Comparison of ENCODE assay signal across 22 mouse cellular contexts in the genomic region with DNA sequence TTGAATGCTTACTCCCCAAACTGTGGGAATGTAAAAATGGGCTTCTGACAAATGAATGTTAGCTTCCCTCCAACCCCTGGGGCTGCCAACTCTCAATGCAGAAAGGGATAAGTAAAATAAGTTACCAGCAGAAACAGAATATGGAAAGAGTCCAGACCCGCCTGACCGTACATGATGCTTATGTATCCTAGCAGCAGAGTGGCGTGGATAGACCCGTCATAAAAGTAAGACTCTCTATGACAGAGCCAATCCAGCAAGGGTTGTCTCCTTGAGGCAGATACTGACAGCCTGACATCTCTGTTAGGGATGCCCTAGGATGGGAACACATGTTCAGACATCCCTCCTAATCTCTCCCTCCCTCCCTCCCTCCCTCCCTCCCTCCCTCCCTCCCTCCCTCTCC.
A peak's percentile ranks its signal among the peaks of the same experiment; 100 is the strongest.
DNase-seq lines count a peak whose midpoint lies in the region; ATAC-seq lines count a peak whose summit lies in the region.
"Had no signal": no experiment of that assay in that cellular context is flagged by ENCODE, and none has a peak within 500 bp of the region (broad histone marks: within the 10 kb centered on the region; RNA-seq: fewer than 3 reads in every experiment).

No protein-coding gene starts in this region.

- no peaks in the 10 kb centered on the region; the same call in 1 of the 2 replicates for H3K36me3 ChIP-seq in hindbrain, embryonic 15.5 days
- H3K36me3 ChIP-seq in hindbrain, embryonic 14.5 days (replicated peaks; ENCODE audit: control insufficient read depth, insufficient read depth) = peaks cover 17% of the 10 kb centered on the region; the same call in 1 of the 2 replicates
- peaks cover 16% of the 10 kb centered on the region for H3K36me3 ChIP-seq in midbrain, embryonic 12.5 days
- peaks cover 11% of the 10 kb centered on the region for H3K36me3 ChIP-seq in midbrain, embryonic 14.5 days (ENCODE audit: control insufficient read depth, insufficient read depth, low read length)
- peaks cover 16% of the 10 kb centered on the region for H3K36me3 ChIP-seq in embryonic facial prominence, embryonic 14.5 days (ENCODE audit: control insufficient read depth, insufficient read depth, low read length)
- peaks cover 18% of the 10 kb centered on the region for H3K36me3 ChIP-seq in limb, embryonic 13.5 days
- H3K36me3 ChIP-seq: liver, embryonic 15.5 days; neural tube, embryonic 15.5 days; stomach, embryonic 15.5 days had no signal

- no peak overlapping the region for H3K27ac ChIP-seq in hindbrain, embryonic 15.5 days (replicated peaks)
- no peak overlapping the region for H3K27ac ChIP-seq in hindbrain, embryonic 14.5 days
- 0 out of 2 replicates have a peak overlapping the region, but pooled peaks have one; percentile 10 for H3K27ac ChIP-seq in midbrain, embryonic 12.5 days (replicated peaks)
- H3K27ac ChIP-seq in midbrain, embryonic 14.5 days (replicated peaks; ENCODE audit: low read depth, low read length) = no peak overlapping the region; the same call in 1 of the 2 replicates
- no peak overlapping the region for H3K27ac ChIP-seq in embryonic facial prominence, embryonic 14.5 days (replicated peaks; ENCODE audit: low read depth, low read length)
- no peak overlapping the region for H3K27ac ChIP-seq in limb, embryonic 13.5 days
- H3K27ac ChIP-seq: embryonic facial prominence, embryonic 12.5 days; liver, embryonic 15.5 days; macrophage; stomach, embryonic 15.5 days had no signal

- no peak overlapping the region for H3K9ac ChIP-seq in hindbrain, embryonic 15.5 days
- H3K9ac ChIP-seq in hindbrain, embryonic 14.5 days = no peak overlapping the region
- no peak overlapping the region for H3K9ac ChIP-seq in midbrain, embryonic 12.5 days (replicated peaks)
- no peak overlapping the region for H3K9ac ChIP-seq in midbrain, embryonic 14.5 days (replicated peaks; ENCODE audit: low read length)
- H3K9ac ChIP-seq in embryonic facial prominence, embryonic 14.5 days (ENCODE audit: low read depth, low read length) = no peak overlapping the region
- no peak overlapping the region for H3K9ac ChIP-seq in limb, embryonic 13.5 days
- H3K9ac ChIP-seq: embryonic facial prominence, embryonic 12.5 days; liver, embryonic 15.5 days; neural tube, embryonic 15.5 days; stomach, embryonic 15.5 days had no signal

- H3K27me3 ChIP-seq in hindbrain, embryonic 15.5 days = no peaks in the 10 kb centered on the region
- no peaks in the 10 kb centered on the region for H3K27me3 ChIP-seq in hindbrain, embryonic 14.5 days (ENCODE audit: control insufficient read depth, insufficient read depth, low read length)
- H3K27me3 ChIP-seq in midbrain, embryonic 12.5 days = no peaks in the 10 kb centered on the region
- no peaks in the 10 kb centered on the region for H3K27me3 ChIP-seq in midbrain, embryonic 14.5 days (ENCODE audit: control insufficient read depth, insufficient read depth, low read length)
- no peaks in the 10 kb centered on the region for H3K27me3 ChIP-seq in embryonic facial prominence, embryonic 14.5 days (replicated peaks; ENCODE audit: control insufficient read depth, insufficient read depth, low read length)
- no peaks in the 10 kb centered on the region for H3K27me3 ChIP-seq in limb, embryonic 13.5 days
- H3K27me3 ChIP-seq: embryonic facial prominence, embryonic 12.5 days; liver, embryonic 15.5 days; neural tube, embryonic 15.5 days; stomach, embryonic 15.5 days had no signal

- no peak for DNase-seq in hindbrain, embryonic 14.5 days (ENCODE audit: low spot score)
- DNase-seq in midbrain, embryonic 14.5 days = no peak
- DNase-seq in embryonic facial prominence, embryonic 14.5 days (ENCODE audit: low spot score) = peak; percentile 71
- DNase-seq in neural tube, embryonic 10.5 days (ENCODE audit: extremely low spot score, low spot score) = no peak
- DNase-seq: adrenal gland, adult 8-10 months; cerebellum, adult 18-20 months; cerebellum, postnatal 14 days; gastrocnemius, postnatal 14 days; heart, adult 11 months; liver; thymus, postnatal 25 days had no signal

- WGBS in hindbrain, embryonic 15.5 days = 52% methylated on average over 4 of the region's 4 CpGs
- 59% methylated on average over 4 of the region's 4 CpGs for WGBS in hindbrain, embryonic 14.5 days
- 80% methylated on average over 4 of the region's 4 CpGs for WGBS in midbrain, embryonic 12.5 days
- WGBS in midbrain, embryonic 14.5 days = 52% methylated on average over 4 of the region's 4 CpGs
- WGBS in embryonic facial prominence, embryonic 14.5 days = 45% methylated on average over 4 of the region's 4 CpGs
- 54% methylated on average over 4 of the region's 4 CpGs for WGBS in limb, embryonic 13.5 days

- H3K4me2 ChIP-seq in hindbrain, embryonic 15.5 days = no peak overlapping the region
- no peak overlapping the region for H3K4me2 ChIP-seq in hindbrain, embryonic 14.5 days (replicated peaks)
- H3K4me2 ChIP-seq in midbrain, embryonic 12.5 days (replicated peaks) = no peak overlapping the region
- no peak overlapping the region for H3K4me2 ChIP-seq in midbrain, embryonic 14.5 days (ENCODE audit: low read length)
- no peak overlapping the region for H3K4me2 ChIP-seq in embryonic facial prominence, embryonic 14.5 days (ENCODE audit: low read depth, low read length)
- no peak overlapping the region for H3K4me2 ChIP-seq in limb, embryonic 13.5 days (replicated peaks)
- H3K4me2 ChIP-seq: embryonic facial prominence, embryonic 12.5 days; heart, embryonic 11.5 days; liver, embryonic 15.5 days; neural tube, embryonic 15.5 days; stomach, embryonic 15.5 days had no signal

- H3K4me1 ChIP-seq in hindbrain, embryonic 15.5 days (replicated peaks) = peaks cover 31% of the 10 kb centered on the region
- peaks cover 35% of the 10 kb centered on the region; the same call in 1 of the 2 replicates for H3K4me1 ChIP-seq in hindbrain, embryonic 14.5 days (replicated peaks; ENCODE audit: control insufficient read depth, insufficient read depth, low read length)
- H3K4me1 ChIP-seq in midbrain, embryonic 12.5 days = peaks cover 42% of the 10 kb centered on the region
- peaks cover 23% of the 10 kb centered on the region for H3K4me1 ChIP-seq in midbrain, embryonic 14.5 days (ENCODE audit: control insufficient read depth, insufficient read depth, low read length)
- peaks cover 30% of the 10 kb centered on the region for H3K4me1 ChIP-seq in embryonic facial prominence, embryonic 14.5 days (ENCODE audit: control insufficient read depth, insufficient read depth, low read length)
- peaks cover 53% of the 10 kb centered on the region for H3K4me1 ChIP-seq in limb, embryonic 13.5 days
- H3K4me1 ChIP-seq: stomach, embryonic 15.5 days had no signal

- no peaks in the 10 kb centered on the region for H3K9me3 ChIP-seq in hindbrain, embryonic 15.5 days
- H3K9me3 ChIP-seq in hindbrain, embryonic 14.5 days (ENCODE audit: control insufficient read depth, low read length) = no peaks in the 10 kb centered on the region
- H3K9me3 ChIP-seq in midbrain, embryonic 12.5 days = no peaks in the 10 kb centered on the region
- no peaks in the 10 kb centered on the region for H3K9me3 ChIP-seq in midbrain, embryonic 14.5 days (ENCODE audit: control insufficient read depth, low read length)
- no peaks in the 10 kb centered on the region for H3K9me3 ChIP-seq in embryonic facial prominence, embryonic 14.5 days (ENCODE audit: control insufficient read depth, low read length)
- no peaks in the 10 kb centered on the region for H3K9me3 ChIP-seq in limb, embryonic 13.5 days
- H3K9me3 ChIP-seq: embryonic facial prominence, embryonic 12.5 days; liver, embryonic 15.5 days; neural tube, embryonic 15.5 days; stomach, embryonic 15.5 days had no signal

- 0 out of 2 replicates have a peak, but pooled peaks have one; percentile 42 for ATAC-seq in hindbrain, embryonic 15.5 days (ENCODE audit: low FRiP score, low read depth)
- no peak for ATAC-seq in hindbrain, embryonic 14.5 days (ENCODE audit: low FRiP score)
- 0 out of 2 replicates have a peak, but pooled peaks have one; percentile 41 for ATAC-seq in midbrain, embryonic 12.5 days (ENCODE audit: low FRiP score, low read depth)
- ATAC-seq in midbrain, embryonic 14.5 days (ENCODE audit: low FRiP score, low TSS enrichment) = no peak
- no peak for ATAC-seq in embryonic facial prominence, embryonic 14.5 days (ENCODE audit: low read depth)
- peak; percentile 21; the same call in 1 of the 2 replicates for ATAC-seq in limb, embryonic 13.5 days (ENCODE audit: low FRiP score, low read depth)
- ATAC-seq: activated CD4-positive, CD25-positive, alpha-beta regulatory T cell, adult 4 months; intestine, postnatal 0 days had no signal

- no peak overlapping the region for H3K4me3 ChIP-seq in hindbrain, embryonic 15.5 days
- no peak overlapping the region for H3K4me3 ChIP-seq in hindbrain, embryonic 14.5 days (replicated peaks; ENCODE audit: low read length)
- no peak overlapping the region for H3K4me3 ChIP-seq in midbrain, embryonic 12.5 days
- no peak overlapping the region for H3K4me3 ChIP-seq in midbrain, embryonic 14.5 days (replicated peaks; ENCODE audit: low read depth, low read length)
- H3K4me3 ChIP-seq in embryonic facial prominence, embryonic 14.5 days (ENCODE audit: low read depth, low read length) = no peak overlapping the region
- no peak overlapping the region for H3K4me3 ChIP-seq in limb, embryonic 13.5 days
- H3K4me3 ChIP-seq: embryonic facial prominence, embryonic 12.5 days; liver, embryonic 15.5 days; neural tube, embryonic 15.5 days; stomach, embryonic 15.5 days had no signal

Comparison
In these comparisons a context has a peak if more than half of its experiments do, and no peak if none do; other contexts are left out.
1. ATAC-seq: peak in hindbrain, embryonic 15.5 days (single experiment), midbrain, embryonic 12.5 days (single experiment) and limb, embryonic 13.5 days (single experiment); none in hindbrain, embryonic 14.5 days (single experiment), midbrain, embryonic 14.5 days (single experiment) and embryonic facial prominence, embryonic 14.5 days (single experiment).